Mouse (Mus musculus): ENCODE results near the gene Cfap57. TPM values are rescaled to one million over a fixed set of nuclear protein-coding genes. Genes with fewer than 3 reads are reported as not detected.

Cfap57 gene
- not detected for total RNA-seq (2021)
- long read RNA-seq, experiment 1, result 0 reads
- long read RNA-seq, experiment 2, result 0 reads

DNA sequence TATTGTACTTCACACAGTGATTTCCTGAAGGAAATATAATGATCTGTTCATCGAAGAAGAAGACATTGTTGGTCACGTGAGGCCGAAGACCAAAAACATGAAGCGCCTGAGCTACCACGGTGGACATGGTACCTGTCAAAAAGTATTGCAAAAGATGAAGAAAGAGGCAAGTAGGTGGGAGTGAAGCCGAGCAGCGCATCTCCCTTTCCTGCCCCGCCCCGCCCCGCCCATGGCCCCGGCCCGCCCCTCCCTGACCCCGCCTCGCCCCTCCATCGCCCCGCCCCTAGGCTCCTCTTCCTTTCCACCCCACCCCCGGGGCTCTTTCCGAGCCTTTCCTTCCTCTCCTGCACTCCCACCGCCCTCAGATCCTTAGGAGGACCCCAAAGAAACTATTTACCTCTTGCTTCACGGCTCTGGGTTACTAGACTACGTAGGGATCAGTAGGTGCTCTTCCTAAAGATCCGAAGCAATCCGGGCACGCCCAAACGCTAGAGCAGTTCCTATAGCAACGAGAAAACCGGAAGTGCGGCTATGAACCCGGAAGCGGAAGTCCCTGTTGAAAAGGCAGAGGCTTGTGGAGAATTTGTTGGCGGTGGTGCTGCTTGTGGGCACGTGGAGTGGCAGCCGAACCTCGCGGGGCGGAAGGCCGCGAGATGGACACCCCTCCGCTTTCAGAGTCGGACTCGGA lies at the start of gene Cfap57, which contains the start of gene Ebna1bp2:
TSS of gene Cfap57 (minus strand) at position 499 of the 688 bp plus-strand sequence.
TSS of gene Ebna1bp2 (plus strand) at position 521 of the 688 bp plus-strand sequence.
- DNase-seq, result peak; percentile 84

DNA sequence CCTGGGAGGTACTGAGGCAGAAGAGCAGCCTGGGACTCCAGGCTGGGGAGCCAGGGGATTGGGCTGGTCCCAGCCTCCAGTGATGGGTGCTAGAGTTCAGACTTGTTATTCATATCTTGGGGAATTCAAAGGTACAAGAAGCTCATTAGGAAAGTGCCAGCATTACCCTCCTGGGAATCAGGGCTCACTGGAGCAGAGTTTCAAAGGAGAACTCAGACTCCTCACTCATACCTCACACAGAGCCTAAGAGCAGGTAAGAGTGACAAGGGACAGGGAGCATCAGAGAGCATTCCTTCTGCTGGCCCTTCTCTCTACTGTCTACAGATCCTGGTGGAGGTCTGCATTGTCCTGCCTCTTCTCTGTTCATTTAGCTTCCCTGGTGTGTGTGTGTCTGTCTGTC lies 38.1 kb upstream of the Cfap57 start, which contains the start of gene Olfr62:
TSS of gene Olfr62 (plus strand) at position 301 of the 400 bp plus-strand sequence.
- DNase-seq, result no peak

DNA sequence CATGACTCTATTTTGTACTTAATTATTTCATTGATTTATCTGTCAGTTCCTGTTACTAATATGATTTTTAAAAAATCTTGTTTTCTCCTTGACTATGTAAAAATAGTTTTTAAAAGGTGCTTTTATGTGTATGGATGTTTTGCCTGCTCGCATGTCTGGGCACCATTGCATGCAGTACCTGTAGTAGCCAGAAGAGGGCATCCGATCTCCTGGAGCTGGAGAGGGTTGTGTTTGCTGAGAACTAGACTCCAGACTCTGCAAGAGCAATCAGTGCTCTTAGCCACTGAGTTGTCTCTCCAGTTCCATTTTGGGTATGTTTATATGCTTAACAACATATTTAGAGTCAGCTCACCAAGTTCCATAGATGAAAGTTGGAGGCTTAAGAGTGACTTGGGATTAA lies 24.7 kb upstream of the Cfap57 start:
- DNase-seq, result peak; percentile 42

GRCm38 (mm10) chr4:118642346-118643190 lies 22.0 kb upstream of the Cfap57 start:
- no peak for DNase-seq

DNA sequence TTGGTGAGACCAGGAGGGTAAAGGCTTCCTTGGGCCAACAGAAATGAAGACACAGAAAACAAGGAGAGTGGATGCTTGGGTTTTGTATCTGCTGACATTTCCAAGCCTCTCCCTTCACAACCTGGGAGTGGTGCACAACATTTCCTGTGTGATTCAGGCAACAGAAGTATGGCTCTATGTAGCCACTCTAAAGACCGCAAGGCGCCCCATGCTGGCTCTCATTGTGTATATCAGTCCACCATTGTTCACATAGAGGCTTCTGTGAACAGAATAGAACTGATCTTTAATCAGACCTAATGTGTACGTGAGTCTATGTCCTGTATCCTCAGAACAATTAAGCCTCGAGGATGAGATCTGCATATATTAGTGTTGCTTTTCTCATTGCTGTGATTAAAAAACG lies 9.7 kb upstream of the Cfap57 start:
- DNase-seq, result no peak

GRCm38 (mm10) chr4:118621781-118622180 lies 1.2 kb upstream of the Cfap57 start:
- no peak for DNase-seq

DNA sequence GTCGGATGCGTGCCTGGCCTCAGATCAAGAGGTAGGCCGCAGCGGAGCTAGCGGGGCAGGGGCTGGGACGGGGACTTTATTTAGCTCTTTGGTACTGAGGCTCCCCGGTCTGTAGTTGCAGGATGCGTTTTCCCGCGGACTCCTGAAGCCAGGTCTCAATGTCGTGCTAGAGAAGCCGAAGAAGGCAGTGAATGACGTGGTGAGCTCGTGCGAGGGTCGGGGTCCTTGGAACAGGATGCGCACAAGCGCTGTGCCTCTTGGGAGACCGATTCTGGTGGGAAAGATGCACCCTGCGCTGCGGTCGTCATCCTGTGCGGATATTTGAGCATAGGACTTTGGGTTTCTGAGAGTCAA lies 367 bp upstream of the Cfap57 start:
- no peak for DNase-seq

DNA sequence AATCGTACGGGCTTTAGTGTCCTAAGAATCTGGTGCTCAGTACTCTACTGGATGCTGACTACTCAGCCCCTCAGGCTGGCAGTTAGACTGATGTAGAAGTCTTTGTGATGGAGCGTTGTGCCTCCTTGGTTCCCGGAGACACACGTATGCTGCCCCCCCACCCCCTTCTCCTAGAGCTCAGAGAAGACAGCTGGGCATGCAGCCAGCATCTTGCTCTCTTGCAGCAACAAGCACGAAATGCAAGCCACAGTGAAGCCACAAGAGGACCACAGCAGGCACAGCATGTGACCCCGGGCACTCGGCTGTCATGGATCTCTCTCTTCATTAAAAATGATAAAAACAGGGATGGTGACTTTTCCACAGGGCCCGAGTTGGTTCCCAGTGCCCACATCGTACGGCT lies 5.2 kb downstream of the Cfap57 start:
- DNase-seq, result no peak

DNA sequence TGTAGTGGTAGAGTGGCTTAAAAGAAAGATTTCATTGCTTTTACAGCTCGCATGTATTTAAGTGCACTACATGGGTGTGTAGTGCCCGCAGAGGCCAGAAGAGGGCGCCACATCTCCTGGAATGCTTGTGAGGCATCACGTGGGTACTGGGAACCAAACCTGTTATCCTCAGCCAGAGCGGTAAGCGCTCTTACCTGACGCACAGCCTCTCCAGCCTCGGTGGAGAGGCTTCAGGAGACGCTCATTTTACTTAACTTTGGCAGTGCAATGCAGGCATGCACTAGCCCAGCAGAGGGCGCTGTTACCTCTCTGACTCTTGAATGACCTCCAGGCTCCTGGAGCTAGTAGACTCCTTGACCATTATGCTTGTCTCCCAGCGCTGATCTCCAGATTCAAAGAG lies 8.0 kb downstream of the Cfap57 start:
- DNase-seq, result peak; percentile 52

DNA sequence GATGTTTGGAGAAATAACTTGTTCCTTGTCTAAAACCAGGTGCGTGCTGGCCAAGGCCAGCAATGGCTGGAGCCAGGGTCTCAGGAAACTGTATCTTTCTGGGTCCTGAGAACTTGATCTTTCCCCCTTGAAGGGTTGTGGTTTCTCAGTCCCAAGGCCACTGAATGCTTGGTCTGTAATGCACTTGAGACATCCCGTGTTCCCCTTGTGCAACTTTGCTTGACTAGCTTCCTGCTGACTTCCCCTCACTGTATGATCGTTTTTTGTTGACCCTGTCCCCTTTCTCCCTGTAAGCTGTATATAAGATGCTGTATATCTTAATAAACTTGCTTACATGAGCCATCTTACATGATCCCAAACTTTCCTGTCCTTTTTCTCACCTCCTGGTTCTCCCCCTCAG lies 10.7 kb downstream of the Cfap57 start:
- no peak for DNase-seq

DNA sequence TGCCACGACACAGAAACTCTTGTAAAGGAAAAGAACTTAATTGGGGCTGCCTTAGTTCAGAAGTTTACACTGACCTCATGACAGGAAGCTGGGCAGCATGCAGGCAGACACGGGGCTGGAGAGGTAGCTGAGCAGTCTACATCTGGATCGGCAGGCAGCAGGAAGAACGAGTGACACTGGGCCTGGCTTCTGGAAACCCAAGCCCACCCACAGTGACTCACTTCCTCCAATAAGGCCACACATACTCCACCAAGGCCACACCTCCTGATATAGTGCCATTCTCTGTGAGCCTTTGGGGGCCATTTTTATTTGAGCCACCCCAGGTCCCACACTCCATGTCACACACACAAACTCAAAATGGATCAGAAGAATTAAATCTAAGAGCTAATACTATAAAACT lies 16.5 kb downstream of the Cfap57 start:
- DNase-seq, result no peak

- DNase-seq, result no peak
Observed at GRCm38 (mm10) chr4:118589733-118590130, 30.8 kb downstream of the Cfap57 start.

GRCm38 (mm10) chr4:118589053-118589732 lies 31.4 kb downstream of the Cfap57 start:
- no peak for DNase-seq

DNA sequence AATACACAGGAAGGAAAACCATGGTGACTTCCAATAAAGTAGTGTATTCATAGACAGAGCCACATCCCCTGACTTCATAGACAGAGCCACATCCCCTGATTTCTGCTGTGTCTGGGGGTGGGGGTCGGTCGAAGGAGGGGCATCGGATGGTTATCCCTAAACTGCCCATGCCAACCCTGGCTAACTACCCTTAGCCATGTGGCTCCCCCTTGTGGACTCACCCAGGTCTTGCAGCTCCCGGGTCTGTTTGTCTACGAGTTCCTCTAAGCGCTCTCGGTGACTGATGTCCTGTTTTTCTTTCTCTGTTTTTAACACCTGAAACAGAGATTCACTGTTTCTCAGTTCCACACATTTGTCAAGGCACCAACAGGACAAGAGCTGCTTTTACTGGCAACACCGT lies 37.9 kb downstream of the Cfap57 start:
- no peak for DNase-seq

- no peak for DNase-seq
Observed at GRCm38 (mm10) chr4:118581508-118581907, 39.1 kb downstream of the Cfap57 start.

DNA sequence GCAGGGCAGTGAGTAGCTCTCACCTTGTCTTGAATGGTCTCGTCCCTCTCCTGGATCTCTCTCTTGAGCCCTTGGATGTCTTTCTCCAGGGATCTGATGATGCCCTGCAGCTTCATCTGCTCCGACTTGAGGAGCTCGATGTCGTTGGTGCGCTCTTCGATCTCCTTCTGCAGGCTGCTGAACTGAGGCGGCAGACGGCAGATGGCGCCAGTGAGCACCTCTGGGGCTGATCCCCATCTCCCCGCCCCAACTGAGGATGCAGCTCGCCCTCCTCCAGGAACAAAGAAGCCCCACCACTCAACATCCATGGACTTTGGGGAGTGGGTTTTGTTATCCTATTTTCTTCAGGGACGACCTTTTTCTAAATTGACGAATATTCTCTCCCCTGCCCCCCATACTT lies 41.3 kb downstream of the Cfap57 start:
- peak; percentile 60 for DNase-seq

GRCm38 (mm10) chr4:118576097-118576496 lies 44.5 kb downstream of the Cfap57 start:
- peak; percentile 92 for DNase-seq

GRCm38 (mm10) chr4:118571441-118571840 lies 49.1 kb downstream of the Cfap57 start:
- DNase-seq, result no peak

- DNase-seq, result no peak
Observed at GRCm38 (mm10) chr4:118569320-118569719, 51.3 kb downstream of the Cfap57 start.

- DNase-seq, result no peak
Observed at GRCm38 (mm10) chr4:118568709-118569108, 51.9 kb downstream of the Cfap57 start.

- DNase-seq, result no peak
Observed at GRCm38 (mm10) chr4:118566161-118566676, 54.4 kb downstream of the Cfap57 start.

- DNase-seq, result no peak
Observed at GRCm38 (mm10) chr4:118564926-118565279, 55.7 kb downstream of the Cfap57 start.
